Mouse (Mus musculus) forebrain, embryonic 11.5 days (tissue): ENCODE measurements around the gene Cxcl16. TPM values are rescaled to one million over a fixed set of nuclear protein-coding genes. Genes with fewer than 3 reads are reported as not detected.
"Not testable (repeated sequence)": the region's sequence is repeated elsewhere in the genome, so short reads cannot be mapped to it uniquely, and the experiment has no call there.

Experiments used
- ATAC-seq: fragments of 200-750 bp; cut with Nextera tagmentation; replicated peaks from 2 replicates; pipeline ENCODE4 v1.8.0; 2017; ENCODE audit warnings: moderate TSS enrichment; ENCODE audit not compliant: low FRiP score
- DNase-seq: peaks from one replicate; pipeline ENCODE4 v3.0.0-alpha.2; 2017; ENCODE audit warnings: low spot score
- H3K27ac ChIP-seq: fragments of 300-500 bp; sonication (generic); 2 replicates; pipeline ENCODE4 v1.5.1; 2014; ENCODE audit warnings: low read depth, low read length
- H3K27me3 ChIP-seq: fragments of 300-500 bp; sonication (generic); 2 replicates; pipeline ENCODE4 v1.6.1; 2014; ENCODE audit warnings: mild to moderate bottlenecking, low read length, mixed read lengths; ENCODE audit not compliant: control insufficient read depth, insufficient read depth
- H3K36me3 ChIP-seq: fragments of 300-500 bp; sonication (generic); 2 replicates; pipeline ENCODE4 v1.6.1; 2014; ENCODE audit warnings: mild to moderate bottlenecking, low read length, moderate library complexity, mixed read lengths; ENCODE audit not compliant: control insufficient read depth, insufficient read depth
- H3K4me1 ChIP-seq: fragments of 300-500 bp; sonication (generic); replicated peaks from 2 replicates; pipeline ENCODE4 v1.6.1; 2014; ENCODE audit warnings: low read length, mixed read lengths; ENCODE audit not compliant: control insufficient read depth, insufficient read depth
- H3K4me2 ChIP-seq: fragments of 300-500 bp; sonication (generic); 2 replicates; pipeline ENCODE4 v1.6.1; 2014; ENCODE audit warnings: low read depth, mild to moderate bottlenecking, low read length, moderate library complexity, mixed read lengths; ENCODE audit not compliant: severe bottlenecking
- H3K4me3 ChIP-seq: fragments of 300-500 bp; sonication (generic); 2 replicates; pipeline ENCODE4 v1.5.1; 2014; ENCODE audit warnings: low read depth, low read length
- H3K9ac ChIP-seq: fragments of 300-500 bp; sonication (generic); 2 replicates; pipeline ENCODE4 v1.6.1; 2014; ENCODE audit warnings: low read length
- H3K9me3 ChIP-seq: fragments of 300-500 bp; sonication (generic); 2 replicates; pipeline ENCODE4 v1.6.1; 2016; ENCODE audit warnings: low read length, mixed read lengths; ENCODE audit not compliant: control insufficient read depth
- WGBS: fragments of 180-500 bp; shearing (Covaris S2); extraction: QIAGEN DNeasy Blood & Tissue Kit; methylation state at CpG from one replicate; pipeline ENCODE4 v1.1.7; 2014; 5-methylcytosine and 5-hydroxymethylcytosine counted together
- polyA plus RNA-seq: library from polyadenylated mRNA; unstranded; fragments of >200 nt; fragmentation: Nextera tagmentation; extraction: Ambion mirVana; gene quantifications from 2 replicates; pipeline ENCODE4 v1.2.1, GENCODE M21; 2014

Gene Cxcl16
- polyA plus RNA-seq, 1 experiment from 2014 or later, result 1.1 TPM

- Histone ChIP-seq H3K9ac (no peak overlapping the region), H3K36me3 (no peaks in the 10 kb centered on the region), H3K27ac (no peak overlapping the region), H3K4me1 (no peaks in the 10 kb centered on the region), H3K9me3 (no peaks in the 10 kb centered on the region), H3K4me3 (no peak overlapping the region), H3K27me3 (no peaks in the 10 kb centered on the region), H3K4me2 (no peak overlapping the region)
- ATAC-seq (no peak), DNase-seq (no peak)
- WGBS, result 86% methylated on average over 3 of the region's 3 CpGs
Measured at GRCm38 (mm10) chr11:70489138-70489537, 29.4 kb upstream of the Cxcl16 start.

GRCm38 (mm10) chr11:70487816-70488215 lies 28.0 kb upstream of the Cxcl16 start:
- H3K9me3 ChIP-seq, result no peaks in the 10 kb centered on the region
- H3K27ac ChIP-seq, result no peak overlapping the region
- no peak overlapping the region for H3K4me2 ChIP-seq
- ATAC-seq (no peak), DNase-seq (no peak)
- H3K4me3 ChIP-seq, result no peak overlapping the region
- no peaks in the 10 kb centered on the region for H3K4me1 ChIP-seq
- H3K27me3 ChIP-seq, result no peaks in the 10 kb centered on the region
- H3K36me3 ChIP-seq, result no peaks in the 10 kb centered on the region
- WGBS, result 62% methylated on average over 4 of the region's 4 CpGs
- H3K9ac ChIP-seq, result no peak overlapping the region

- Histone ChIP-seq H3K36me3 (no peaks in the 10 kb centered on the region), H3K9me3 (no peaks in the 10 kb centered on the region), H3K27ac (no peak overlapping the region), H3K4me2 (no peak overlapping the region), H3K9ac (no peak overlapping the region), H3K4me1 (no peaks in the 10 kb centered on the region), H3K27me3 (no peaks in the 10 kb centered on the region), H3K4me3 (no peak overlapping the region)
- DNase-seq, result no peak
- ATAC-seq, result no peak
- 67% methylated on average over 2 of the region's 2 CpGs for WGBS
Measured at GRCm38 (mm10) chr11:70485498-70485897, 25.7 kb upstream of the Cxcl16 start.

- H3K27me3 ChIP-seq, result no peaks in the 10 kb centered on the region
- no peak for DNase-seq
- H3K4me1 ChIP-seq, result no peaks in the 10 kb centered on the region
- no peak for ATAC-seq
- WGBS, result 84% methylated on average over 12 of the region's 12 CpGs
- H3K4me3 ChIP-seq, result no peak overlapping the region
- H3K9ac ChIP-seq, result no peak overlapping the region
- H3K27ac ChIP-seq, result no peak overlapping the region
- H3K4me2 ChIP-seq, result no peak overlapping the region
- H3K36me3 ChIP-seq, result no peaks in the 10 kb centered on the region
- no peaks in the 10 kb centered on the region for H3K9me3 ChIP-seq
Measured at GRCm38 (mm10) chr11:70474872-70475534, 15.2 kb upstream of the Cxcl16 start.

- DNase-seq, H3K36me3 ChIP-seq, H3K27ac ChIP-seq, H3K27me3 ChIP-seq, H3K4me3 ChIP-seq, H3K9me3 ChIP-seq, H3K4me1 ChIP-seq, ATAC-seq, H3K9ac ChIP-seq, H3K4me2 ChIP-seq: not testable (repeated sequence)
- 89% methylated on average over 5 of the region's 5 CpGs for WGBS
Measured at GRCm38 (mm10) chr11:70473291-70473690, 13.5 kb upstream of the Cxcl16 start.

DNA sequence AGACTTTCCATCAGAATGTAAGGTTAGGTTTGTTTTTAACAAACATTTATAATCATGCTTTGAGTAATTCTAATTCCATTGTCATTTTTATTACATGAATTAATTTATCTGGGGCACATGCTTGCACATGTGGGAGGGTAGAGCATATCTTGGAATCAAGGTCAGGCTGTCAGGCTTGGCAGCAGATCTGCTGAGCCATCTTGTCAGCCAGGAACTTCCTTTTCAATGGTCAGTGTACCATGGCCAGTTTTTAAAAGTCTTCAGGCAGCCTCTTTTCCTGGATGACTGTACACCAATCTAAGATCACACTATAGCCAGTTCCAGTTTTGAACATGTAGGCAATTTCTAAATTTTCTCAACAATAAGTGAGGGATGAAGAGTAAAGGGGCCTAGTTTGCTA lies 12.9 kb upstream of the Cxcl16 start:
- DNase-seq, result no peak
- Histone ChIP-seq H3K27me3 (no peaks in the 10 kb centered on the region), H3K9me3 (no peaks in the 10 kb centered on the region), H3K4me1 (no peaks in the 10 kb centered on the region), H3K4me2 (no peak overlapping the region), H3K4me3 (no peak overlapping the region), H3K36me3 (no peaks in the 10 kb centered on the region), H3K9ac (no peak overlapping the region), H3K27ac (no peak overlapping the region)
- no peak for ATAC-seq

- Histone ChIP-seq H3K27me3 (peaks cover 9% of the 10 kb centered on the region; the same call in 1 of the 2 replicates), H3K4me2 (no peak overlapping the region), H3K4me3 (no peak overlapping the region), H3K9me3 (no peaks in the 10 kb centered on the region), H3K9ac (no peak overlapping the region), H3K36me3 (no peaks in the 10 kb centered on the region), H3K4me1 (peaks cover 8% of the 10 kb centered on the region; the same call in 1 of the 2 replicates), H3K27ac (no peak overlapping the region)
- ATAC-seq (no peak), DNase-seq (no peak)
- 86% methylated on average over 3 of the region's 3 CpGs for WGBS
Measured at GRCm38 (mm10) chr11:70469764-70470163, 10.0 kb upstream of the Cxcl16 start.

DNA sequence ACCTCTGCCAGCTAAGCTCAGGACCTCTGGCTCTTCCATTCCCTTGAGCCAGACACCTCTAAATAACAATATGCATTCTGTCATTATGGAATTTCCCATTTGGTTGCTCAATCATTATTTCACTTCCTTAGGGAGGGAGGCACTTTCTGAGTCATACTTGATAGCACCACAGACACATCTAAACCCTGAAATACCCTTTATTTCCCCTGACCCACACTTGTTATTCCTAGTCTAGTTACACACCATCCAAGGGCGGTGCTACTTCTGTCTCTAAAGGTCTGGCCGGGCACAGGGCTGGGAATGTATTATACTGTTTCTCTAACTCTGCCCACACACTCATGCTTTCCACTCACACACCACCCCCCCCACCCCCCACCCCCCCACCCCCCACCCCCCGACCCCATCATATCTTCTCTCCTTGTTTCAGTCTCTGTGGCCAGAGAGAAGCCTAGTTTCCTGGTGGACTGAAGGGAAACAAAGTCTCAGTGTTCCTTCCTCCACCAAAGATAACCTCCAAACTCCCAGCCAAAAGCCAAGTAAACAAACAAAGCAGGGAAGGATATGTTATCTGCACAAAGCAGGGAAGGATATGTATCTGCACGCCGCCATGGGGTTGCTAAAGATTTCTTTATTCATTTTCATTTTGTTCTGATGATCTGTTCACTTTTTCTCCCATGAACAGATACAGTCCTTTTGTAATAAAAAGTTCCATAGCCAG lies 8.3 kb upstream of the Cxcl16 start:
- Histone ChIP-seq H3K9me3 (no peaks in the 10 kb centered on the region), H3K9ac (no peak overlapping the region), H3K4me3 (no peak overlapping the region), H3K27ac (no peak overlapping the region), H3K4me2 (no peak overlapping the region), H3K27me3 (peaks cover 13% of the 10 kb centered on the region; the same call in 1 of the 2 replicates), H3K4me1 (peaks cover 8% of the 10 kb centered on the region; the same call in 1 of the 2 replicates), H3K36me3 (no peaks in the 10 kb centered on the region)
- ATAC-seq (no peak), DNase-seq (no peak)
- 87% methylated on average over 5 of the region's 5 CpGs for WGBS
